Mouse (Mus musculus): ENCODE results near the gene Specc1.
"Not testable (repeated sequence)": the region's sequence is repeated elsewhere in the genome, so short reads cannot be mapped to it uniquely, and the experiment has no call there.

The Specc1 gene

GRCm38 (mm10) chr11:61956572-61957295 is at the start of gene Specc1:
Gene Specc1, plus strand, starts transcription at chr11:61956763.
- DNase-seq (ENCODE audit: low read depth, low spot score): peak; percentile 76

- DNase-seq (ENCODE audit: low read depth, low spot score): no peak
These were observed 48.2 kb upstream of the Specc1 start for GRCm38 (mm10) chr11:61908315-61908714.

- DNase-seq (ENCODE audit: low read depth, low spot score): no peak
These were observed 36.9 kb upstream of the Specc1 start for GRCm38 (mm10) chr11:61919702-61920101.

GRCm38 (mm10) chr11:61923309-61923708 is 33.3 kb upstream of the Specc1 start:
- no peak for DNase-seq (ENCODE audit: low read depth, low spot score)

GRCm38 (mm10) chr11:61929323-61930097 is 27.1 kb upstream of the Specc1 start:
- DNase-seq (ENCODE audit: low read depth, low spot score): no peak

GRCm38 (mm10) chr11:61930098-61930517 is 26.5 kb upstream of the Specc1 start, which contains the start of gene Akap10:
Gene Akap10, minus strand, starts transcription at chr11:61930252.
- peak; percentile 89 for DNase-seq (ENCODE audit: low read depth, low spot score)

- DNase-seq (ENCODE audit: low read depth, low spot score): no peak
These were observed 25.6 kb upstream of the Specc1 start for GRCm38 (mm10) chr11:61930640-61931586.

GRCm38 (mm10) chr11:61937761-61938160 is 18.8 kb upstream of the Specc1 start:
- no peak for DNase-seq (ENCODE audit: low read depth, low spot score)

- no peak for DNase-seq (ENCODE audit: low read depth, low spot score)
These were observed 13.7 kb upstream of the Specc1 start for GRCm38 (mm10) chr11:61942903-61943302.

GRCm38 (mm10) chr11:61944417-61944816 is 12.1 kb upstream of the Specc1 start:
- DNase-seq (ENCODE audit: low read depth, low spot score): no peak

- no peak for DNase-seq (ENCODE audit: low read depth, low spot score)
These were observed 10.0 kb upstream of the Specc1 start for GRCm38 (mm10) chr11:61946608-61947007.

GRCm38 (mm10) chr11:61949315-61949714 is 7.2 kb upstream of the Specc1 start:
- DNase-seq (ENCODE audit: low read depth, low spot score): no peak

GRCm38 (mm10) chr11:61950632-61951031 is 5.9 kb upstream of the Specc1 start:
- no peak for DNase-seq (ENCODE audit: low read depth, low spot score)

- DNase-seq (ENCODE audit: low read depth, low spot score): no peak
These were observed 1.4 kb upstream of the Specc1 start for GRCm38 (mm10) chr11:61955136-61955535.

- DNase-seq (ENCODE audit: low read depth, low spot score): no peak
These were observed 612 bp upstream of the Specc1 start for GRCm38 (mm10) chr11:61955951-61956350.

- no peak for DNase-seq (ENCODE audit: low read depth, low spot score)
These were observed 792 bp downstream of the Specc1 start for GRCm38 (mm10) chr11:61957296-61957813.

GRCm38 (mm10) chr11:61958706-61959105 is 2.1 kb downstream of the Specc1 start:
- not testable (repeated sequence) for DNase-seq (ENCODE audit: low read depth, low spot score)

- no peak for DNase-seq (ENCODE audit: low read depth, low spot score)
These were observed 3.5 kb downstream of the Specc1 start for GRCm38 (mm10) chr11:61960096-61960495.

GRCm38 (mm10) chr11:61962684-61963083 is 6.1 kb downstream of the Specc1 start:
- no peak for DNase-seq (ENCODE audit: low read depth, low spot score)

- no peak for DNase-seq (ENCODE audit: low read depth, low spot score)
These were observed 6.6 kb downstream of the Specc1 start for GRCm38 (mm10) chr11:61963193-61963592.

GRCm38 (mm10) chr11:61964611-61965010 is 8.0 kb downstream of the Specc1 start:
- no peak for DNase-seq (ENCODE audit: low read depth, low spot score)

Data from retina, postnatal 7 days (tissue).